Mouse (Mus musculus) CH12.LX (cell line): ENCODE measurements around the gene Prph.

ENCODE experiments used
- CHD1 ChIP-seq: IDR thresholded peaks from 2 replicates; pipeline ENCODE4 v1.6.1; 2012; ENCODE audit warnings: low read depth, low read length, improper control_type of control experiment, inconsistent platforms
- CTCF ChIP-seq, 2 experiments: IDR thresholded peaks in 1 of 2; conservative IDR thresholded peaks in 1 of 2; 2 replicates each; pipeline ENCODE4 v1.5.1; 2011 to 2012; ENCODE audit warnings: low read depth in 2 of 2, low read length in 2 of 2, improper control_type of control experiment in 1 of 2, inconsistent platforms in 1 of 2, mild to moderate bottlenecking in 1 of 2, moderate library complexity in 1 of 2
- EP300 ChIP-seq: IDR thresholded peaks from 2 replicates; pipeline ENCODE4 v1.6.1; 2011; ENCODE audit warnings: low read length, improper control_type of control experiment
- MAX ChIP-seq: IDR thresholded peaks from 2 replicates; pipeline ENCODE4 v1.6.1; 2011; ENCODE audit warnings: low read length, improper control_type of control experiment
- TCF12 ChIP-seq: IDR thresholded peaks from 2 replicates; pipeline ENCODE4 v1.6.1; 2014; ENCODE audit warnings: low read depth, mild to moderate bottlenecking, inconsistent platforms, low read length, improper control_type of control experiment
- ZKSCAN1 ChIP-seq: IDR thresholded peaks from 2 replicates; pipeline ENCODE4 v1.6.1; 2012; ENCODE audit warnings: low read depth, inconsistent platforms, low read length, improper control_type of control experiment, borderline replicate concordance
- ZNF384 ChIP-seq: IDR thresholded peaks from 2 replicates; pipeline ENCODE4 v1.6.1; 2012; ENCODE audit warnings: low read depth, low read length, improper control_type of control experiment, inconsistent platforms

DNA sequence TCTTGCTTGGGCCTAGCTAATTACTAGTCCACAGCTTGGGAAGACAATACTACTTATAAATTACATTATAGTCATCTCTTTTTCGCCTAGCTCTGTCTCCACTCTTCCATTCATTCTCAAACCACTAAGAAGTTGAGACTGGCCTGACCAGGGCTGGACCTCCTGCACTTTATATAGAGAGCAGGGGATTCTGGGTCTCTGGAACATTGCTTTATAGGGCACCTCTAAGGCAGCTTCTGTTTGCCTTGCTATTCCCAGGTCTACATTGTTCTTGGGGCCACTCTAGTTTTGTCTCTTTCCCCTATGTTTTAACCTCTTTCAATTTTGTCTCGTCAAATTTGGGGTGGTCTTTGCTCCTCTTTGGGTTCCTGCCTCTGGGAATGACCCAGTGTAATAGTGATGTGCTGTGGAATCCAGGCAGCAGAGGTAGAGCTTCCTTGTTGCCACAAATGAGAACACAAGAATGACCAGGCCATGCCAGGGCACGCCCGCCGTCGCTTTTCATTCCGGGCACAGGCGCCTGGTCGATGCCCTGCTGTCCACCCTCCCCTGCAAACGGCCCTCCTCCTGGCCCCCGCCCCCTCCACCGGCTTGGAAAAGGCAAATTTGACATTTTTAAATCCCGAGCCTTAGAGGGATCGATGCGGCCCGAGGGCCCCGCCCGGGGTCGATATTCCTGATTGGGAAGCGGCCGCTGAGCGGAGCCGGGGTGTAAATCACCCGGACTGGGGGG lies 41.3 kb downstream of the Prph start:
- TF ChIP-seq CTCF (conservative IDR thresholded peaks at IDR 0.05 in 1 of 2, IDR thresholded peaks at IDR 0.05 in 1 of 2; ENCODE audit: low read depth in 2 of 2, low read length in 2 of 2) (no peak), EP300 (no peak), ZNF384 (no peak), CHD1 (no peak), ZKSCAN1 (no peak), MAX (no peak), TCF12 (no peak)
